Comparison of ENCODE assay signal across 33 mouse cellular contexts in genomic region chr10:97717233-97717632, GRCm38 (mm10). TPM values are rescaled to one million over a fixed set of nuclear protein-coding genes. Genes with fewer than 3 reads are reported as not detected.
"Had no signal": no experiment of that assay in that cellular context is flagged by ENCODE, and none has a peak within 500 bp of the region (broad histone marks: within the 10 kb centered on the region; RNA-seq: fewer than 3 reads in every experiment).

No protein-coding gene starts in this region.

- H3K4me3 ChIP-seq: heart, adult 2 months; heart, embryonic 13.5 days; heart, embryonic 15.5 days; hindbrain, embryonic 13.5 days; hindbrain, embryonic 15.5 days; kidney, embryonic 15.5 days; limb, embryonic 13.5 days; limb, embryonic 15.5 days; liver, embryonic 12.5 days had no signal

- DNase-seq: gastrocnemius, postnatal 14 days; gastrocnemius, postnatal 36 days; heart, adult 11 months; heart, adult 2 months; heart, postnatal 14 days; heart, postnatal 36 days; kidney, adult 11 months; kidney, adult 2 months; kidney, adult 9 months; kidney, postnatal 14 days; kidney, postnatal 36 days; layer of hippocampus, postnatal 36 days; left cerebral cortex, postnatal 4 days had no signal

- H3K27ac ChIP-seq: heart, adult 2 months; heart, embryonic 13.5 days; heart, embryonic 15.5 days; hindbrain, embryonic 13.5 days; hindbrain, embryonic 15.5 days; hindbrain, postnatal 0 days; kidney, embryonic 15.5 days; kidney, postnatal 0 days; limb, embryonic 13.5 days; limb, embryonic 15.5 days; liver, embryonic 12.5 days; liver, embryonic 14.5 days had no signal

- ATAC-seq: hindbrain, postnatal 0 days; intestine, embryonic 16.5 days; liver, embryonic 12.5 days had no signal

RNA-seq across cellular contexts. Expression of gene C030005K15Rik, which starts 9.3 kb away (rescaled TPM):
- total RNA-seq: gastrocnemius, adult 18-20 months; gastrocnemius, adult 8-10 months; gastrocnemius, postnatal 14 days; gastrocnemius, postnatal 36 days; heart, adult 2 months; heart, postnatal 14 days; heart, postnatal 36 days; hematopoietic stem cell, adult 5-6 weeks; hindbrain, postnatal 0 days; liver, adult 2 months had no signal

RNA-seq across cellular contexts. Expression of gene Ccer1, which starts 24.4 kb away (rescaled TPM):
- total RNA-seq: gastrocnemius, adult 18-20 months; gastrocnemius, adult 8-10 months; gastrocnemius, postnatal 14 days; gastrocnemius, postnatal 36 days; heart, adult 2 months; heart, postnatal 14 days; heart, postnatal 36 days; hematopoietic stem cell, adult 5-6 weeks; hindbrain, postnatal 0 days; layer of hippocampus, adult 8-10 months; layer of hippocampus, postnatal 14 days; layer of hippocampus, postnatal 36 days; left cerebral cortex, adult 18-20 months; left cerebral cortex, postnatal 25 days; left cerebral cortex, postnatal 4 days; liver, adult 2 months had no signal
